Mouse (Mus musculus) liver, embryonic 12.5 days (tissue): ENCODE data around the gene Tdrkh. TPM values are rescaled to one million over a fixed set of nuclear protein-coding genes. Genes with fewer than 3 reads are reported as not detected.
A peak's percentile ranks its signal among the peaks of the same experiment; 100 is the strongest.

ENCODE experiments used
- ATAC-seq: fragments of 200-750 bp; cut with Nextera tagmentation; 2 replicates; pipeline ENCODE4 v1.8.0; 2017; ENCODE audit warnings: moderate number of reproducible peaks, mild to moderate bottlenecking, moderate library complexity
- H3K27ac ChIP-seq: fragments of 300-500 bp; sonication (generic); 2 replicates; pipeline ENCODE4 v1.5.1; 2016; ENCODE audit warnings: mild to moderate bottlenecking
- H3K27me3 ChIP-seq: fragments of 300-500 bp; sonication (generic); replicated peaks from 2 replicates; pipeline ENCODE4 v1.6.1; 2016; ENCODE audit warnings: mild to moderate bottlenecking, moderate library complexity
- H3K36me3 ChIP-seq: fragments of 300-500 bp; sonication (generic); 2 replicates; pipeline ENCODE4 v1.6.1; 2016; ENCODE audit warnings: mild to moderate bottlenecking, moderate library complexity
- H3K4me1 ChIP-seq: fragments of 300-500 bp; sonication (generic); 2 replicates; pipeline ENCODE4 v1.6.1; 2016
- H3K4me2 ChIP-seq: fragments of 300-500 bp; sonication (generic); 2 replicates; pipeline ENCODE4 v1.6.1; 2016; ENCODE audit warnings: mild to moderate bottlenecking, moderate library complexity
- H3K4me3 ChIP-seq: fragments of 300-500 bp; sonication (generic); 2 replicates; pipeline ENCODE4 v1.5.1; 2016; ENCODE audit warnings: mild to moderate bottlenecking, moderate library complexity
- H3K9ac ChIP-seq: fragments of 300-500 bp; sonication (generic); 2 replicates; pipeline ENCODE4 v1.6.1; 2016; ENCODE audit warnings: mild to moderate bottlenecking, moderate library complexity
- H3K9me3 ChIP-seq: fragments of 300-500 bp; sonication (generic); replicated peaks from 2 replicates; pipeline ENCODE4 v1.6.1; 2016; ENCODE audit warnings: mild to moderate bottlenecking, moderate library complexity
- WGBS: fragments of 180-500 bp; shearing (Covaris S2); methylation state at CpG from one replicate; pipeline ENCODE4 v1.1.7; 2016; ENCODE audit not compliant: insufficient replicate concordance; 5-methylcytosine and 5-hydroxymethylcytosine counted together
- polyA plus RNA-seq: library from polyadenylated mRNA; unstranded; fragments of >200 nt; fragmentation: Nextera tagmentation; extraction: Ambion mirVana; gene quantifications from 2 replicates; pipeline ENCODE4 v1.2.1, GENCODE M21; 2016

Gene Tdrkh
- polyA plus RNA-seq, 1 experiment from 2014 or later, result 11.1 TPM

- WGBS, result 32% methylated on average over 3 of the region's 3 CpGs
- H3K27ac ChIP-seq, result no peak overlapping the region
- H3K9me3 ChIP-seq, result no peaks in the 10 kb centered on the region
- H3K4me1 ChIP-seq, result 0 out of 2 replicates have a peak, but pooled peaks cover 9% of the 10 kb centered on the region
- H3K4me3 ChIP-seq, result no peak overlapping the region
- H3K27me3 ChIP-seq, result peaks cover 24% of the 10 kb centered on the region
- H3K4me2 ChIP-seq, result no peak overlapping the region
- ATAC-seq, result no peak
- H3K9ac ChIP-seq, result no peak overlapping the region
- no peaks in the 10 kb centered on the region for H3K36me3 ChIP-seq
Observed at GRCm38 (mm10) chr3:94468931-94469330, 55.9 kb downstream of the Tdrkh start.

GRCm38 (mm10) chr3:94472447-94473114 lies 59.5 kb downstream of the Tdrkh start:
- no peaks in the 10 kb centered on the region for H3K9me3 ChIP-seq
- peaks cover 34% of the 10 kb centered on the region for H3K27me3 ChIP-seq
- peak overlapping the region; percentile 25; the same call in 1 of the 2 replicates for H3K4me2 ChIP-seq
- H3K9ac ChIP-seq, result no peak overlapping the region
- 17% methylated on average over 28 of the region's 28 CpGs for WGBS
- H3K36me3 ChIP-seq, result no peaks in the 10 kb centered on the region
- H3K4me1 ChIP-seq, result peaks cover 12% of the 10 kb centered on the region
- no peak for ATAC-seq
- no peak overlapping the region for H3K4me3 ChIP-seq
- H3K27ac ChIP-seq, result no peak overlapping the region

- no peaks in the 10 kb centered on the region for H3K36me3 ChIP-seq
- H3K9me3 ChIP-seq, result no peaks in the 10 kb centered on the region
- no peak overlapping the region for H3K4me3 ChIP-seq
- ATAC-seq, result no peak
- peaks cover 17% of the 10 kb centered on the region for H3K4me1 ChIP-seq
- no peak overlapping the region for H3K9ac ChIP-seq
- no peak overlapping the region for H3K27ac ChIP-seq
- 51% methylated on average over 10 of the region's 10 CpGs for WGBS
- peaks cover 37% of the 10 kb centered on the region for H3K27me3 ChIP-seq
- no peak overlapping the region for H3K4me2 ChIP-seq
Observed at GRCm38 (mm10) chr3:94473115-94473505, 60.0 kb downstream of the Tdrkh start.

- no peak overlapping the region for H3K27ac ChIP-seq
- H3K27me3 ChIP-seq, result peaks cover 37% of the 10 kb centered on the region
- H3K4me2 ChIP-seq, result no peak overlapping the region
- no peak overlapping the region for H3K9ac ChIP-seq
- H3K36me3 ChIP-seq, result no peaks in the 10 kb centered on the region
- peaks cover 23% of the 10 kb centered on the region for H3K4me1 ChIP-seq
- WGBS, result 44% methylated on average over 5 of the region's 5 CpGs
- H3K4me3 ChIP-seq, result no peak overlapping the region
- ATAC-seq, result no peak
- H3K9me3 ChIP-seq, result no peaks in the 10 kb centered on the region
Observed at GRCm38 (mm10) chr3:94473567-94474232, 60.6 kb downstream of the Tdrkh start.

GRCm38 (mm10) chr3:94476301-94477035 lies 63.4 kb downstream of the Tdrkh start:
- 47% methylated on average over 8 of the region's 8 CpGs for WGBS
- no peak overlapping the region for H3K9ac ChIP-seq
- no peaks in the 10 kb centered on the region for H3K36me3 ChIP-seq
- no peak for ATAC-seq
- peaks cover 61% of the 10 kb centered on the region for H3K27me3 ChIP-seq
- no peaks in the 10 kb centered on the region for H3K9me3 ChIP-seq
- no peak overlapping the region for H3K27ac ChIP-seq
- no peak overlapping the region for H3K4me3 ChIP-seq
- H3K4me1 ChIP-seq, result peaks cover 26% of the 10 kb centered on the region
- no peak overlapping the region for H3K4me2 ChIP-seq

- H3K4me3 ChIP-seq, result no peak overlapping the region
- no peaks in the 10 kb centered on the region for H3K36me3 ChIP-seq
- no peak for ATAC-seq
- peak overlapping the region; percentile 40 for H3K4me2 ChIP-seq
- 53% methylated on average over 4 of the region's 4 CpGs for WGBS
- H3K9ac ChIP-seq, result no peak overlapping the region
- no peak overlapping the region for H3K27ac ChIP-seq
- H3K9me3 ChIP-seq, result no peaks in the 10 kb centered on the region
- peaks cover 66% of the 10 kb centered on the region for H3K27me3 ChIP-seq
- H3K4me1 ChIP-seq, result peaks cover 25% of the 10 kb centered on the region
Observed at GRCm38 (mm10) chr3:94477444-94477843, 64.4 kb downstream of the Tdrkh start.

GRCm38 (mm10) chr3:94477981-94478422 lies 64.9 kb downstream of the Tdrkh start, which contains the start of gene Celf3:
Gene Celf3 (plus strand): TSS chr3:94478295.
- peak; percentile 71 for ATAC-seq
- Histone ChIP-seq H3K36me3 (no peaks in the 10 kb centered on the region), H3K9ac (no peak within 1 kb of the TSS), H3K4me2 (peak within 1 kb of the TSS; percentile 40), H3K9me3 (no peaks in the 10 kb centered on the region), H3K4me3 (no peak within 1 kb of the TSS), H3K4me1 (peaks cover 20% of the 10 kb centered on the region), H3K27ac (no peak within 1 kb of the TSS), H3K27me3 (peaks cover 60% of the 10 kb centered on the region)
- WGBS, result 4% methylated on average over 12 of the region's 14 CpGs

- WGBS, result 14% methylated on average over 9 of the region's 9 CpGs
- Histone ChIP-seq H3K9ac (no peak overlapping the region), H3K4me1 (peaks cover 17% of the 10 kb centered on the region), H3K4me3 (no peak overlapping the region), H3K27me3 (peaks cover 59% of the 10 kb centered on the region), H3K4me2 (no peak overlapping the region; the same call in 1 of the 2 replicates), H3K27ac (no peak overlapping the region), H3K36me3 (no peaks in the 10 kb centered on the region), H3K9me3 (no peaks in the 10 kb centered on the region)
- no peak for ATAC-seq
Observed at GRCm38 (mm10) chr3:94478591-94479169, 65.6 kb downstream of the Tdrkh start.

GRCm38 (mm10) chr3:94479564-94479963 lies 66.5 kb downstream of the Tdrkh start:
- no peak for ATAC-seq
- 3% methylated on average over 11 of the region's 11 CpGs for WGBS
- Histone ChIP-seq H3K27ac (no peak overlapping the region), H3K36me3 (no peaks in the 10 kb centered on the region), H3K9ac (no peak overlapping the region), H3K4me2 (peak overlapping the region; percentile 24; the same call in 1 of the 2 replicates), H3K27me3 (peaks cover 63% of the 10 kb centered on the region), H3K9me3 (no peaks in the 10 kb centered on the region), H3K4me3 (no peak overlapping the region), H3K4me1 (peaks cover 17% of the 10 kb centered on the region)

- Histone ChIP-seq H3K36me3 (no peaks in the 10 kb centered on the region), H3K4me3 (no peak within 1 kb of the TSS), H3K9me3 (no peaks in the 10 kb centered on the region), H3K27me3 (peaks cover 62% of the 10 kb centered on the region), H3K27ac (no peak within 1 kb of the TSS), H3K4me1 (peaks cover 17% of the 10 kb centered on the region), H3K9ac (no peak within 1 kb of the TSS), H3K4me2 (peak within 1 kb of the TSS; percentile 24; the same call in 1 of the 2 replicates)
- ATAC-seq, result no peak
- 15% methylated on average over 16 of the region's 16 CpGs for WGBS
Observed at GRCm38 (mm10) chr3:94480291-94480884, 67.3 kb downstream of the Tdrkh start, which contains the start of gene Riiad1. Gene Riiad1 (minus strand): TSS chr3:94480341.

- H3K27ac ChIP-seq, result no peak overlapping the region
- no peak overlapping the region for H3K9ac ChIP-seq
- no peak for ATAC-seq
- no peaks in the 10 kb centered on the region for H3K36me3 ChIP-seq
- no peak overlapping the region for H3K4me2 ChIP-seq
- H3K4me3 ChIP-seq, result no peak overlapping the region
- no peaks in the 10 kb centered on the region for H3K9me3 ChIP-seq
- peaks cover 17% of the 10 kb centered on the region for H3K4me1 ChIP-seq
- 38% methylated on average over 4 of the region's 4 CpGs for WGBS
- H3K27me3 ChIP-seq, result peaks cover 56% of the 10 kb centered on the region
Observed at GRCm38 (mm10) chr3:94481429-94481828, 68.4 kb downstream of the Tdrkh start.
